Mouse (Mus musculus): Measurements from ENCODE around the gene Psors1c2. TPM values are rescaled to one million over a fixed set of nuclear protein-coding genes. Genes with fewer than 3 reads are reported as not detected.
"Not testable (repeated sequence)": the region's sequence is repeated elsewhere in the genome, so short reads cannot be mapped to it uniquely, and the experiment has no call there.

The Psors1c2 gene
- total RNA-seq (2017), result not detected in 2 replicates

DNA sequence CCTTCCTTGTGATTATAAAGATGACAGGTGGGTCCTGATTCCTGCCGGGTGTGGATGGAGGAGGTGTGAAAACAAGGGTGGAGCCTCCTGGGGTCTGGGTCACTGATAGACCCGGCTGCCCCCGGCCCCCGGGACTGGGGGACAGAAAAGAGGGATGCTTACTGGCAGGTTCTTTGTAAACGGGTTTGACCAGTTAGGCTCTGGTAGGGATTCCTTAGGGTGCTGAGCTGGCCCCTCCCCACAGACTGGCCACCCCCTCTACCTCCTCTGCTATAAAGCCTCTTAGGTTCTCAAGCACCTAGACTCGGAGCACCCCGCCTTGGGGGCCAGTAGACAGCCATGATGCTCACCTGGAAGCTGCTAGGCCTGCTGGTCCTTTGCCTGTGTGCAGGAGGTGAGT is at the start of gene Psors1c2:
Gene Psors1c2 (plus strand): TSS at position 301 of the 400 bp plus-strand sequence.
- ATAC-seq (ENCODE audit: extremely low read depth, insufficient number of reproducible peaks, low FRiP score, poor library complexity, severe bottlenecking), result no peak

DNA sequence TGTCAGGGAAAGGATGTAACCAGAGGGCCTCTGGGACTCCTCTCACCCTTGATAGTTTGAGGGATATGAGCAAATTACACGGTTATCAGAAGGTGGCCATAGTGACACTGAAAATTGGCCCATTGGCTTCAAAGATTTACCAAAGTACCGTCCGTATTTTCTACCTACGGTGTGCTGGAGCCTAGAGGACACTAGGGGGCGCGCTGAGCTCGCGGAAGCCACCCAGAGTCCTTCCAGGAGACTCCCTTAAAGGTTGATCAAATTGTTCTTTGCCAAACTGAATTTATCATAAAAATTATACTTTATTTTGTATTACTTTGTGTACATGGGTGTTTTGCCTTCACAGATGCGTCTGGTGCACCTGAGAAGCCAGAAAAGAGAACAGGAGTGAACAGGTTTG is 48.9 kb upstream of the Psors1c2 start:
- peak; percentile 85; the same call in 1 of the 2 replicates for ATAC-seq (ENCODE audit: extremely low read depth, insufficient number of reproducible peaks, low FRiP score, poor library complexity, severe bottlenecking)

DNA sequence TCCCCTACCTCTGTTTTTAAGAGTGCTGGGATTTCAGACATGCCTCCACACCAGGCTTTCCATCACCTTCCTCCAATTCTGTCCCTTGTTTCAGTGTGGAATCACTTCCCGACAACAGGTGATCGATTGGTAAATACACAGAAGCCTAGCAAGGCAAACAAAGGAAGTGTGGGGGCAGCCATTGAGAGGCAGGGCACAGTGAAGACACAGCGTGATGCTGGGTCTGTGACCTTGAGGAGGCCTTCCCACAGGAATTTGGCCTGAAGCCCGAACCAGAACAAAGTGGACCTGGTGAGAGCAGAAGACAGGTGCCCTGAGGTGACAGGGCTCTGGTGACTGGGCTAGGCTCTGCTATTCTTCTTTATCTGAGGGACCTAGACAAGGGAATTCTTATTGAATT is 47.3 kb upstream of the Psors1c2 start:
- ATAC-seq (ENCODE audit: extremely low read depth, insufficient number of reproducible peaks, low FRiP score, poor library complexity, severe bottlenecking), result no peak

- no peak for ATAC-seq (ENCODE audit: extremely low read depth, insufficient number of reproducible peaks, low FRiP score, poor library complexity, severe bottlenecking)
Observed at GRCm38 (mm10) chr17:35486726-35487125, 46.3 kb upstream of the Psors1c2 start.

DNA sequence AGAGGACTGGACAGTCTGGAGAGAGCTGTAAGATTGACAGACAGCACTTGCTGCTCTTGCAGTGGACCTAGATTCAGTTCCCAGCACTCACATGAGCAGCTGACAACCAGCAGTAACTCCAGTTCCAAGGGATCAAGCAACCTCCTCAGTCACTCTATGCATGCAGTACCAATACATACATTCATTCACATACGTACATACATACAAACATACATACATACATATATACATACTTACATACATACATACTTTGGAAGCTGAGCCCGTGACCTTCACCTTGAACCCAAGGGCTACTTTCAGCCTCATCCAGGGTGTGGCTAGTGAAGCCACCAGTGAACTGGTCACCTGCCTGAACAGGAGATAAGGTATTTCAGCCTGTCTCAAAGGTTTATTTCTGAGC is 45.0 kb upstream of the Psors1c2 start:
- ATAC-seq (ENCODE audit: extremely low read depth, insufficient number of reproducible peaks, low FRiP score, poor library complexity, severe bottlenecking), result no peak

DNA sequence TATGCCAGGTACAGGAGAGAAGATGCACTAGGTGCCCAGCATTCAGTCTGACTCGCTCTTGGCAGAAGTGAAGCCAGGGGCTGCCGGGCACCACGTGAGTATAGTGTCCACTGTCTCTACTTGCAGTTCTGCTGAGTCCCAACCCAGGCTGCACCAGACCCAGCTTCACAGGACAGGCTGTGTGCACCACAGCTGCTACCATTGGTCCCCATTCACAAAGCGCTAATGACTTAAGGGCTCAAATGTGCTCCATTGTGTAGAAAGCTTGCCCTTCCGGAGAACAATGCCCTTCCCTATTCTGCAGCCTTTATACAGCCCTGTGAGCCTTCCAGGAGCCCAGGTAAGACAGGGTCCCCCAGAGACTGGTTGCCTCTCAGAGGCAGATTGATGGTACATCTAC is 42.7 kb upstream of the Psors1c2 start:
- ATAC-seq (ENCODE audit: extremely low read depth, insufficient number of reproducible peaks, low FRiP score, poor library complexity, severe bottlenecking), result no peak

DNA sequence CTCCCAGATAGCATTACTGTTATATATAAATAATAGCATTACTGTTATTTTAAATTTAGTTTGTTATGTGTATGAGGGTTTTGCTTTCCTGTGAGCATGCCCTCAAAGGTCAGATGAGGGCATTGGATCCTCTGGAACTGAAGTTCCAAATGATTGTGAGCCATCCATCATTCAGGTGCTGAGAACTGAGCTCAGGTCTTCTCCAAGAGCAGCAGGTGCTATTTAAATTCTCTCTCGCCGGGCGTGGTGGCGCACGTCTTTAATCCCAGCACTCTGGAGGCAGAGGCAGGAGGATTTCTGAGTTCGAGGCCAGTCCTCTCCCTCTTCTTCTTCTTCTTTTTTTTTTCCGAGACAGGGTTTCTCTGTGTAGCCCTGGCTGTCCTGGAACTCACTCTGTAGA is 35.9 kb upstream of the Psors1c2 start:
- no peak for ATAC-seq (ENCODE audit: extremely low read depth, insufficient number of reproducible peaks, low FRiP score, poor library complexity, severe bottlenecking)

DNA sequence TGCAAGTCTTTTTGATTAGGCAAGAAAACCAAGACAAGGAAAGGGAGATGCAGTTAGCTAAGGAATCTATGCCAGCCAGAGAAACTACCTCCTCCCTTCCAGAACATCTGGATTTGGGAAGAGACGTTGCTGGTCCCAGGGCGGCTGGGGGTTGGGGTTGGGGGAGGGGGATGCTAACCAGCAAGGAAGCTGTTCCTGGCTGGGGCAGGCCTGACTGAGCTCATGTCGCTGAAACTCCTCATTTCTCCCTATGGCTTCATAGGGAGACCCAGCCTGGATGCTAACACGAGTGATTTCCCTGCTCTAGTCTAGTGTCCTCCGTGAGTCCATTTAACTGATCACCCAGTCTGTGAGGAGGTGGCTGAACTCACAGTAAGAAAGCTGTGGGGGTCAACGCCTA is 30.8 kb upstream of the Psors1c2 start:
- ATAC-seq (ENCODE audit: extremely low read depth, insufficient number of reproducible peaks, low FRiP score, poor library complexity, severe bottlenecking), result no peak

DNA sequence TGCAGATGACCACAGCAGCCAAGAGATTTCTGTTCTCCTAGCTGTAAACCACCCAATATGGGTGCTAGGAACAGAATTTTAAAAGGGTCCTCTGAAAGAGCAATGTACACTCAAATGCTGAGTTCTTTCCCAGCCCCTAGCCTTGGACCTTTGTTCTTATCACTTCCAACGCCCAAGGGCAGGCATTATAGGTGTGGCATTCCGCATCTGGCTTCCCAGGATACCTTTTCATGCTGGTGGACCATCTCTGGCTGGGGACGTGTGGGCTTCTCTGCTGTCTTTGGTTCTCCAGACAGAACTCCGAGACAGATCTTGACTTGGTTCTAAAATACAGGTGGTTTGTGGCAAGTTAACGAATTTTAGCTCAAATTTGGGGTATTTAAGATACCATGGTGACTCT is 30.2 kb upstream of the Psors1c2 start:
- no peak for ATAC-seq (ENCODE audit: extremely low read depth, insufficient number of reproducible peaks, low FRiP score, poor library complexity, severe bottlenecking)

- no peak for ATAC-seq (ENCODE audit: extremely low read depth, insufficient number of reproducible peaks, low FRiP score, poor library complexity, severe bottlenecking)
Observed at GRCm38 (mm10) chr17:35503849-35504248, 29.2 kb upstream of the Psors1c2 start.

DNA sequence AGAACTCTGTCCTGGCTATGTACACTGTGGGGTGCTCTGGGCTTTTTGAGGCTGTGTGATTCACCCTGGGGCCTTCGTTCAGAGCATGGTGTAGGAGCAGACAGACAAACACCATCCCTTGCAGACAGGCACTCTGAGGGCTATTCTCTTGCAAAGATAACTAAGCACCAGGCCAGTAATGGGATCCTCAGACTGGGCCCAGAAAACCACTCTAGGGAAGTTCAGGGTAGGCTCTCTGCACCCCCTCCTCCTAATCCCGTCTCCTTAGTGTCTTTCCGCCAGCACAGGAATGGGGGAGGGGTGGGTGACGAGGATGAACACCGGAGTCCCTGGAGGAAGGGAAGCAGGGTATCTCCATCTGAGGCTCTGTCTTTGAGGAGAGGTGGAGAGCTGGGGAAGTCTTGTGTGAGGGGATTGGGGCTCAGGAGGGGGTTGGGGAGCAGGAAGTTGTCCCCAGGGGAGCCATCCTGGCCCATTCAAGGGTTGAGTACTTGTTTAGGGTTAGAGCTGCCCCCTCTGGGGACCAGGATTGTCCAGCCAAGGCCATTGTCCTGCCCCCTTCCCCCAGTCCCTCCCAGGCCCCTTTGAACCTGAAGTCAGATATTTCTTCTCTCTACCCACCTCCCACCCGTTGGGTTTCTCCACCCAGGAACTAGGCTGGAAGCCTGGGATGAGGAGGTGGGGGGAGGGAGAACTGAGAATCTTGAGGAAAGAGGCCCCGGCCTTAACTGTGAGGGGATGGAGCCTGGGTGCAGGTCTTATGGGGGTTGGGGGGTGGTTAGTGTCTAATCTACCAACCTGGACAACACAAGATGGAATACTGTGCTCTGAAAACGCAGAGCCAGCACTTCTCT is 28.1 kb upstream of the Psors1c2 start:
- no peak for ATAC-seq (ENCODE audit: extremely low read depth, insufficient number of reproducible peaks, low FRiP score, poor library complexity, severe bottlenecking)

DNA sequence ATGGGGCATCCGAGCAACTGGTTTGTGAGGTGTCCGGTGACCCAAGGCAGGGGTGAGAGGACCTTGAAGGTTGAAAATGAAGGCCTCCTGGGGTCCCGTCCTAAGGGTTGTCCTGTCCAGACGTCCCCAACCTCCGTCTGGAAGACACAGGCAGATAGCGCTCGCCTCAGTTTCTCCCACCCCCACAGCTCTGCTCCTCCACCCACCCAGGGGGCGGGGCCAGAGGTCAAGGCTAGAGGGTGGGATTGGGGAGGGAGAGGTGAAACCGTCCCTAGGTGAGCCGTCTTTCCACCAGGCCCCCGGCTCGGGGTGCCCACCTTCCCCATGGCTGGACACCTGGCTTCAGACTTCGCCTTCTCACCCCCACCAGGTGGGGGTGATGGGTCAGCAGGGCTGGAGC is 27.2 kb upstream of the Psors1c2 start, which contains the start of gene Pou5f1:
Gene Pou5f1 (plus strand): TSS at position 243 of the 400 bp plus-strand sequence.
- ATAC-seq (ENCODE audit: extremely low read depth, insufficient number of reproducible peaks, low FRiP score, poor library complexity, severe bottlenecking), result no peak

DNA sequence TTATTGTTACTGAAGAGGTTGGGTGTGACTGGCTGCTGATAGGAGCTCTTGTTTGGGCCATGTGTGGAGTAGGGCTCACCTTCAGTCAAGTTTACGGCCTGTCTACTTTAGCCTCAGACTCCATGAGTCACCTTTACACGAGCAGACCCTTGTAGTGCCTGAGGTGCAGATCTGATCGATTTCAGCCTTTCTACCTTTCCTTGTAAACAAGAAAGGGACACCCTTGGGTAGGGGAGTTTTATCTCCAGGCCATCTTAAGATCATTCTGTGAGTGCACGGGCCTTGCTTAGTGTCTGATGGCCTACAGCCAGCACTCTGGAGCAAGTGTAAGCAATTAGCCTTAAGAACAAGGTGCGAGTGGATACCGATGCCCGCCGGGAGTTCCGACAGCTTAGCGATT is 26.1 kb upstream of the Psors1c2 start:
- no peak for ATAC-seq (ENCODE audit: extremely low read depth, insufficient number of reproducible peaks, low FRiP score, poor library complexity, severe bottlenecking)

GRCm38 (mm10) chr17:35507556-35508260 is 25.3 kb upstream of the Psors1c2 start:
- no peak for ATAC-seq (ENCODE audit: extremely low read depth, insufficient number of reproducible peaks, low FRiP score, poor library complexity, severe bottlenecking)

GRCm38 (mm10) chr17:35508279-35508678 is 24.7 kb upstream of the Psors1c2 start:
- ATAC-seq (ENCODE audit: extremely low read depth, insufficient number of reproducible peaks, low FRiP score, poor library complexity, severe bottlenecking), result not testable (repeated sequence)

GRCm38 (mm10) chr17:35509284-35509683 is 23.7 kb upstream of the Psors1c2 start:
- ATAC-seq (ENCODE audit: extremely low read depth, insufficient number of reproducible peaks, low FRiP score, poor library complexity, severe bottlenecking), result no peak

- no peak for ATAC-seq (ENCODE audit: extremely low read depth, insufficient number of reproducible peaks, low FRiP score, poor library complexity, severe bottlenecking)
Observed at GRCm38 (mm10) chr17:35512916-35513626, 19.9 kb upstream of the Psors1c2 start.

- 0 out of 2 replicates have a peak, but pooled peaks have one; percentile 27 for ATAC-seq (ENCODE audit: extremely low read depth, insufficient number of reproducible peaks, low FRiP score, poor library complexity, severe bottlenecking)
Observed at GRCm38 (mm10) chr17:35513886-35514285, 19.1 kb upstream of the Psors1c2 start.

- no peak for ATAC-seq (ENCODE audit: extremely low read depth, insufficient number of reproducible peaks, low FRiP score, poor library complexity, severe bottlenecking)
Observed at GRCm38 (mm10) chr17:35514756-35515155, 18.2 kb upstream of the Psors1c2 start.
